Mouse (Mus musculus) neural tube, embryonic 15.5 days (tissue): ENCODE measurements at regions not wholly inside any gene's neighbourhood (a gene's known extent, or its start where the extent isn't known, plus 50 kb on each side); places are given as distances from the start of the nearest gene placed in this dataset.

Experiments
- ATAC-seq: fragments of 200-750 bp; cut with Nextera tagmentation; 2 replicates; pipeline ENCODE4 v1.8.0; 2017; ENCODE audit warnings: mild to moderate bottlenecking, moderate TSS enrichment, moderate library complexity; ENCODE audit not compliant: low FRiP score
- H3K27ac ChIP-seq: fragments of 300-500 bp; sonication (generic); replicated peaks from 2 replicates; pipeline ENCODE4 v1.5.1; 2015; ENCODE audit warnings: mild to moderate bottlenecking, inconsistent platforms
- H3K27me3 ChIP-seq: fragments of 300-500 bp; sonication (generic); replicated peaks from 2 replicates; pipeline ENCODE4 v1.6.1; 2015; ENCODE audit warnings: inconsistent platforms
- H3K36me3 ChIP-seq: fragments of 300-500 bp; sonication (generic); 2 replicates; pipeline ENCODE4 v1.6.1; 2015; ENCODE audit warnings: inconsistent platforms
- H3K4me1 ChIP-seq: fragments of 300-500 bp; sonication (generic); 2 replicates; pipeline ENCODE4 v1.6.1; 2015; ENCODE audit warnings: inconsistent platforms
- H3K4me2 ChIP-seq: fragments of 300-500 bp; sonication (generic); 2 replicates; pipeline ENCODE4 v1.6.1; 2015; ENCODE audit warnings: inconsistent platforms, mild to moderate bottlenecking, moderate library complexity
- H3K4me3 ChIP-seq: fragments of 300-500 bp; sonication (generic); replicated peaks from 2 replicates; pipeline ENCODE4 v1.5.1; 2015; ENCODE audit warnings: mild to moderate bottlenecking, inconsistent platforms
- H3K9ac ChIP-seq: fragments of 300-500 bp; sonication (generic); replicated peaks from 2 replicates; pipeline ENCODE4 v1.6.1; 2015; ENCODE audit warnings: mild to moderate bottlenecking, inconsistent platforms
- H3K9me3 ChIP-seq: fragments of 300-500 bp; sonication (generic); replicated peaks from 2 replicates; pipeline ENCODE4 v1.6.1; 2016; ENCODE audit warnings: inconsistent platforms
- WGBS: fragments of 180-500 bp; shearing (Covaris S2); methylation state at CpG from one replicate; pipeline ENCODE4 v1.1.7; 2015; ENCODE audit warnings: mixed read lengths; 5-methylcytosine and 5-hydroxymethylcytosine counted together

GRCm38 (mm10) chr15:67263723-67264122, 763.0 kb upstream of the Lrrc6 start:
- 80% methylated on average over 6 of the region's 6 CpGs for WGBS
- Histone ChIP-seq H3K4me1 (no peaks in the 10 kb centered on the region), H3K4me3 (no peak overlapping the region), H3K9me3 (no peaks in the 10 kb centered on the region), H3K4me2 (no peak overlapping the region), H3K27me3 (no peaks in the 10 kb centered on the region), H3K36me3 (no peaks in the 10 kb centered on the region), H3K9ac (no peak overlapping the region), H3K27ac (no peak overlapping the region)
- no peak for ATAC-seq

DNA sequence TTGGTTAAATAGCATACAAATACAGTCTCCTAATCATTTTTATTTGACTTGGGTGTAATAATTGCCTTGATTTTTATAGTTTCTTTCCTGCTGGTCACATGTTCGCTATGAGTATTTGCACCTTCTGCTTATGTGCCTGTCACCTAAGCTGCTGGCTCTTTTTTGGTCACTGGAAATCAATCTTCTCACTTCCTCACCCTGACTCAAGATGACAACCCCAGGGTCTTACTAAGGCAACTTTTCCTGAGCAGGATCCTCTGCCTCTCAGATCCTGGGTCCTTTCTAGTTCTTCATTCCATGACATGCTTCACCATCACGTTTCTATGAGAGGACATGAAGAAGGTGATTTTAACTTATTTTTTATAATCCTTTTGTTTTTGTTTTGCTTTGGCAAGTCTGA, 762.6 kb upstream of the Lrrc6 start:
- Histone ChIP-seq H3K36me3 (no peaks in the 10 kb centered on the region), H3K4me2 (no peak overlapping the region), H3K27me3 (no peaks in the 10 kb centered on the region), H3K27ac (no peak overlapping the region), H3K9me3 (no peaks in the 10 kb centered on the region), H3K9ac (no peak overlapping the region), H3K4me1 (no peaks in the 10 kb centered on the region), H3K4me3 (no peak overlapping the region)
- ATAC-seq: no peak
- WGBS: 74% methylated on average over 2 of the region's 2 CpGs

GRCm38 (mm10) chr15:67262269-67262668, 761.6 kb upstream of the Lrrc6 start:
- no peak for ATAC-seq
- no peak overlapping the region for H3K4me2 ChIP-seq
- H3K4me3 ChIP-seq: no peak overlapping the region
- no peaks in the 10 kb centered on the region for H3K9me3 ChIP-seq
- no peaks in the 10 kb centered on the region for H3K36me3 ChIP-seq
- no peaks in the 10 kb centered on the region for H3K4me1 ChIP-seq
- WGBS: 86% methylated on average over 2 of the region's 2 CpGs
- no peak overlapping the region for H3K27ac ChIP-seq
- H3K9ac ChIP-seq: no peak overlapping the region
- no peaks in the 10 kb centered on the region for H3K27me3 ChIP-seq

- WGBS: 78% methylated on average over 3 of the region's 3 CpGs
- no peaks in the 10 kb centered on the region for H3K36me3 ChIP-seq
- H3K9me3 ChIP-seq: no peaks in the 10 kb centered on the region
- no peak overlapping the region for H3K4me2 ChIP-seq
- no peak for ATAC-seq
- H3K4me3 ChIP-seq: no peak overlapping the region
- no peaks in the 10 kb centered on the region for H3K4me1 ChIP-seq
- no peak overlapping the region for H3K9ac ChIP-seq
- no peak overlapping the region for H3K27ac ChIP-seq
- H3K27me3 ChIP-seq: no peaks in the 10 kb centered on the region
Measured at GRCm38 (mm10) chr15:67260666-67261065, 760.0 kb upstream of the Lrrc6 start.

GRCm38 (mm10) chr15:67249147-67249546, 748.4 kb upstream of the Lrrc6 start:
- Histone ChIP-seq H3K4me2 (no peak overlapping the region), H3K36me3 (no peaks in the 10 kb centered on the region), H3K27me3 (no peaks in the 10 kb centered on the region; the same call in 1 of the 2 replicates), H3K9me3 (no peaks in the 10 kb centered on the region), H3K4me3 (no peak overlapping the region), H3K4me1 (peaks cover 14% of the 10 kb centered on the region; the same call in 1 of the 2 replicates), H3K27ac (no peak overlapping the region), H3K9ac (no peak overlapping the region)
- WGBS: 25% methylated on average over 4 of the region's 4 CpGs
- ATAC-seq: no peak

DNA sequence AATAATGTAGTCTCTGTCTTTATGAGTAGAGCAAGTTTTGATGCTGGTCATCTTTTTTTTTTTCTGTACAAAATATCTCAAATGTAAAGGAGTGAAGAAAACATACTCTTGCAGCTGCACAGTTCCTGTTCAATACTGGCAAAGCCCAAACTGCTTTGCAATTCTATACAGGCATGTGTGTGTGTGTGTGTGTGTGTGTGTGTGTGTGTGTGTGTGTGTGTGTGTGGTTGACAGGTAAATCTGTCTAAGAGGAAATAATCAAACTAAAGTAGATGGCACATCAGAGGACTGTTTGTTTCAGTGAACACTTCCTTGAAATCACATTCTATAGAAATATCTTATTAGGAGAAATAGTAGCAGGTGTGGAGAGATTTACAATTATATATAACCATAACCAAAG, 747.8 kb upstream of the Lrrc6 start:
- ATAC-seq: no peak
- no peak overlapping the region for H3K4me3 ChIP-seq
- no peak overlapping the region for H3K9ac ChIP-seq
- H3K36me3 ChIP-seq: no peaks in the 10 kb centered on the region
- H3K27ac ChIP-seq: no peak overlapping the region
- H3K27me3 ChIP-seq: no peaks in the 10 kb centered on the region; the same call in 1 of the 2 replicates
- no peaks in the 10 kb centered on the region for H3K9me3 ChIP-seq
- H3K4me2 ChIP-seq: no peak overlapping the region
- peaks cover 14% of the 10 kb centered on the region; the same call in 1 of the 2 replicates for H3K4me1 ChIP-seq

- ATAC-seq: no peak
- WGBS: 24% methylated on average over 4 of the region's 4 CpGs
- no peaks in the 10 kb centered on the region; the same call in 1 of the 2 replicates for H3K27me3 ChIP-seq
- no peak overlapping the region for H3K27ac ChIP-seq
- no peaks in the 10 kb centered on the region for H3K36me3 ChIP-seq
- H3K4me3 ChIP-seq: no peak overlapping the region
- H3K9ac ChIP-seq: no peak overlapping the region
- H3K4me2 ChIP-seq: no peak overlapping the region
- no peaks in the 10 kb centered on the region for H3K9me3 ChIP-seq
- H3K4me1 ChIP-seq: peaks cover 14% of the 10 kb centered on the region; the same call in 1 of the 2 replicates
Measured at GRCm38 (mm10) chr15:67245658-67246268, 745.1 kb upstream of the Lrrc6 start.

DNA sequence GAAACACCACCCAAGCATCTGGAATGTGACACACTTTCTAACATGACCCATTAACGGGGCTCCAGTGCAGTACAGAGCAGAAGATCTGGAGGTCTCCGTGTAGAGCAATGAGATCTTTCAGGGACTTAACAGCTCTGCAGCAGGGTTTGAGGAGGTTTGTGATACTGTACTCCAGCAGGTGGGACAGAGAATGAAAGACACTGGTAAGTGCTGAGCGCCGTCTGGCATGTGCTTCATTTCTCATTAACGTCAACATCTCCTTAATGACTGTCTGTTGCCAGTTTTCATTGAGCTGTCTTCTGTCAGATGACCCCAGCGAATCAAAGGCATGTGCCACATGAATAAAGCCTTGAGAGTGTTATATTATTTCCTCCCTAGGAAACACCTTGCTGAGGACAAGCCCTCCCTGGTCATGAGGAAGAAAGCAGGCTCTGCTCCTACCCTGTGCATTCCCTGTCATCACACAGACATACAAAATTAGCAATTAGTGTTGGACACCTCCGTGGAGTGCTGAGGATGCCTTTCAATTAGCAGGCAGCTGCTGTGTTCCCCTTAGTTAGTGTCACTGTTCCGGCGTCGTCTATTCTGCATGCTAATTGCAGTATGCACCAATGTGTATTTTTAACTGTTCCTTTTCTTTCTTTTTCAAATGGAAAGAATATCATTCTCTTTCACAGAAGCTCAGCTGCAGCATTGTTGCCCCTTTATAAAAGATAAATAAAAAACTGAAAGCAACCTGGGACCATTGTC, 744.4 kb upstream of the Lrrc6 start:
- ATAC-seq: peak; percentile 63; the same call in 1 of the 2 replicates
- H3K9ac ChIP-seq: no peak overlapping the region
- no peaks in the 10 kb centered on the region for H3K36me3 ChIP-seq
- no peaks in the 10 kb centered on the region for H3K27me3 ChIP-seq
- H3K9me3 ChIP-seq: no peaks in the 10 kb centered on the region
- no peak overlapping the region for H3K4me2 ChIP-seq
- 23% methylated on average over 10 of the region's 10 CpGs for WGBS
- H3K4me3 ChIP-seq: no peak overlapping the region
- H3K4me1 ChIP-seq: peaks cover 14% of the 10 kb centered on the region; the same call in 1 of the 2 replicates
- H3K27ac ChIP-seq: no peak overlapping the region

- H3K9me3 ChIP-seq: no peaks in the 10 kb centered on the region
- H3K27me3 ChIP-seq: no peaks in the 10 kb centered on the region
- H3K4me3 ChIP-seq: no peak overlapping the region
- H3K4me1 ChIP-seq: no peaks in the 10 kb centered on the region
- no peaks in the 10 kb centered on the region for H3K36me3 ChIP-seq
- 85% methylated on average over 5 of the region's 5 CpGs for WGBS
- H3K4me2 ChIP-seq: no peak overlapping the region
- no peak overlapping the region for H3K27ac ChIP-seq
- no peak overlapping the region for H3K9ac ChIP-seq
- ATAC-seq: no peak
Measured at GRCm38 (mm10) chr15:67235107-67235785, 734.5 kb upstream of the Lrrc6 start.

- no peaks in the 10 kb centered on the region for H3K36me3 ChIP-seq
- H3K4me1 ChIP-seq: peaks cover 3% of the 10 kb centered on the region; the same call in 1 of the 2 replicates
- no peak overlapping the region for H3K4me2 ChIP-seq
- WGBS: 38% methylated on average over 5 of the region's 5 CpGs
- no peak overlapping the region for H3K27ac ChIP-seq
- H3K4me3 ChIP-seq: no peak overlapping the region
- no peaks in the 10 kb centered on the region for H3K9me3 ChIP-seq
- H3K9ac ChIP-seq: no peak overlapping the region
- no peaks in the 10 kb centered on the region for H3K27me3 ChIP-seq
- no peak for ATAC-seq
Measured at GRCm38 (mm10) chr15:67229359-67229758, 728.6 kb upstream of the Lrrc6 start.

DNA sequence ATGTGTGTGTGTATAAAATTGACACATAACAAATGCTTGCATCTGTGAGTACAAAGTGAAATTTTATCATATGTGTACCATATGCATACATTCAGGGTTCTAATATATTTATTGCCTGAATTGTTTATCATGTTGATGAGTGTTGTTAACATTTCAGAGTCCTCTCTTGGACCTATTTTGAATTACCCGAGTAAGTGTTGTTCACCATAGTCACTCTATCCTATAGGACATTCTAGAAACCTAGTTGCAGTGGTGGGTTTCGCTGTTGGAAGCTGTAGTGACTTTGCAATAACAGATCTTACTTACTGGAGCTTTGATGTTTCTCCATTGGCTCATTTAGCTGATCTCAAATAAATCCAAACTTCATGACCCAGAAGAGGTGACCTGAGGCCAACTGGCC, 727.9 kb upstream of the Lrrc6 start:
- H3K4me2 ChIP-seq: no peak overlapping the region
- no peaks in the 10 kb centered on the region for H3K27me3 ChIP-seq
- no peak overlapping the region for H3K9ac ChIP-seq
- no peaks in the 10 kb centered on the region for H3K9me3 ChIP-seq
- 91% methylated on average over 2 of the region's 2 CpGs for WGBS
- H3K27ac ChIP-seq: no peak overlapping the region
- no peaks in the 10 kb centered on the region for H3K36me3 ChIP-seq
- no peak overlapping the region for H3K4me3 ChIP-seq
- ATAC-seq: no peak
- H3K4me1 ChIP-seq: peaks cover 3% of the 10 kb centered on the region; the same call in 1 of the 2 replicates
